Mouse (Mus musculus) bone marrow macrophage, adult 2 months (primary cell): ENCODE data around the gene Phactr1. TPM values are rescaled to one million over a fixed set of nuclear protein-coding genes. Genes with fewer than 3 reads are reported as not detected.

Experiments used
- H3K27ac ChIP-seq: 2 replicates; pipeline ENCODE4 v1.5.1; 2012; ENCODE audit warnings: low read depth, low read length; ENCODE audit not compliant: insufficient read depth
- H3K4me1 ChIP-seq: 2 replicates; pipeline ENCODE4 v1.6.1; 2012; ENCODE audit warnings: low read length; ENCODE audit not compliant: control insufficient read depth, insufficient read depth
- H3K4me3 ChIP-seq: 2 replicates; pipeline ENCODE4 v1.5.1; 2012; ENCODE audit warnings: mild to moderate bottlenecking, low read length, moderate library complexity; ENCODE audit not compliant: insufficient read depth
- CTCF ChIP-seq: IDR thresholded peaks from 2 replicates; pipeline ENCODE4 v1.5.1; 2012; ENCODE audit warnings: low read depth, mild to moderate bottlenecking, low read length, moderate library complexity
- POLR2A ChIP-seq: IDR thresholded peaks from 2 replicates; pipeline ENCODE4 v1.6.1; 2012; ENCODE audit warnings: mild to moderate bottlenecking, low read depth, low read length, borderline replicate concordance
- polyA plus RNA-seq: library from polyadenylated mRNA; stranded (reverse); fragments of >200 nt; gene quantifications from 2 replicates; pipeline ENCODE4 v1.2.4, GENCODE M21; 2012; ENCODE audit not compliant: missing spikeins, insufficient read depth, insufficient read length

The Phactr1 gene
- polyA plus RNA-seq, 1 experiment: 3.4 TPM

DNA sequence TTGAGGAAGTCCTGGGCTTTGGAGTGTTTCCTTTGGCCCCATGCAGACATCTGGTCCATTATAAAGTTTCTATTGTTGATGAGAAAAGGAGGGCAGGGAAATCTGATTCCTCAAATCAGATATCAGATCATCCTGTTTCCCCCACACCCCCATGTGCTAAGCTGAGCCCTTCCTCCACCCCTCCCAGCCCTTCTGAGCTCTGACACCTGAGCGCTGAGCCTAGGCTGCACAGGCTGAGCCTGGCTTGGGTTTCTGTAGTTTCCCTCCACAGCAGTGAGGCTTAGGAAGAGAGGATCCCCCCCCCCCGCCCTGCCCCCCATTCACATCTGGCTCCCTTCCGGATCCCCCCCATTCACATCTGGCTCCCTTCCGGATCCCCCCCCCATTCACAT is 444.3 kb downstream of the Phactr1 start:
- TF ChIP-seq CTCF: no peak
- TF ChIP-seq POLR2A: no peak
- Histone ChIP-seq H3K4me1 (no peaks in the 10 kb centered on the region), H3K4me3 (no peak overlapping the region), H3K27ac (no peak overlapping the region)

DNA sequence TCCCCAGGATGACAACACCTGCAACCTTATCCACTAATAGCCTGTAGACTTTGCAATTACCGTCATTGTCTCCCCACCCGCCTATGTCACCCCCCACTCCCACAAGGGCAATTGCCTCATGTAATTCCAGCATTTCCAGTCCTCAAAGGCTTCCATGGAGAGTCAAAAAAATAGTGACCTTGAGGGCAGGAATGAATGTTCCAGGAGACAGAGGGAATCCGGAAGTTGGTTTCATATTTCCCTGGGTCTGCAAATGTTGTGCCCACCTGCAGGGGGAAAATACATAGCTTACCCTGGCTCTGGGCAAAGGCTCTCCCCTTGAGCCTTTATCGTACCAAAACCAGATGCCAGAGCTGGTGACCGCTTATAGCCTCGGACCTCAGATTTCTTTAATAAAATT is 449.7 kb downstream of the Phactr1 start:
- no peaks in the 10 kb centered on the region for H3K4me1 ChIP-seq
- no peak for TF ChIP-seq CTCF
- no peak for TF ChIP-seq POLR2A
- H3K27ac ChIP-seq: no peak overlapping the region
- no peak overlapping the region for H3K4me3 ChIP-seq

DNA sequence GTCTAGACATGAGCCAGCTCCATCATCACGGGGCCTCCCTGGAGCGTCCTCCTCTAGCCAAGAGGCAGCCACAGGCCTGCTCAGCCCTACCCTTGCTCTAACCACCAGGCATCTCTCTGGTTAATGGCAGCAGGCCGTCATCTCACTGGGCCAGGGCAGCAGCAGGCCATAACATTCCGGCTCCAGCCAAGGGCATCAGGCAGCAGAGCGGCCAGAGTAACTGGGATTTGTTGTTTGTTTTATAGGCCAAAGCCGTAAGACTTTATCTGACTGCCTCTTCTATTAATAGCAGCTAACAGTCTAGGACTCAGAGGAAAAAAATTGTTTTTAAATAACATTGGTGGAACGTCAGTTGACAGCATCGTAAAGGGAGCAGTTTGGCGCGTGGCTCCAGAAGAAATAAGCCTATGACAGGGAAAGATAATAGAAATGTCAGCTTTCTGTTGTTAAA is 451.3 kb downstream of the Phactr1 start:
- H3K4me1 ChIP-seq: no peaks in the 10 kb centered on the region
- no peak for TF ChIP-seq POLR2A
- TF ChIP-seq CTCF: no peak
- H3K4me3 ChIP-seq: no peak overlapping the region
- no peak overlapping the region for H3K27ac ChIP-seq

DNA sequence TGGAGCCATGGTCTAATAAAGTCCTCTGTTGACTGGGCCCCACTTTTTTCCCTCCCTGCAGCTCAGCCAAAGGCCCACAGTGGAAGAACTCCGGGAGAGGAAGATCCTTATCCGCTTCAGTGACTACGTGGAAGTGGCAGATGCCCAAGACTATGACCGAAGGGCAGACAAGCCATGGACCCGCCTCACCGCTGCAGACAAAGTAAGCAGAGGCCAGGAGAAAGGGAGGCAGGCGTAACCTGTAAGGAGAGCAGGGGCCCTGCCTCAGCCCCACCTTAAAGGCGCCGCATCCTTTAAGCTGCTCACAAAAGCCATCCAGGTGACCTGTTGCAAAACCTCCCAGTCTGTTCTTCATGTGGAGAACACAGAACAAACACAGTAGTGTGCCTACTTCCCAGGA is 452.4 kb downstream of the Phactr1 start:
- no peak overlapping the region for H3K4me3 ChIP-seq
- no peak for TF ChIP-seq POLR2A
- no peak for TF ChIP-seq CTCF
- H3K27ac ChIP-seq: no peak overlapping the region
- no peaks in the 10 kb centered on the region for H3K4me1 ChIP-seq

DNA sequence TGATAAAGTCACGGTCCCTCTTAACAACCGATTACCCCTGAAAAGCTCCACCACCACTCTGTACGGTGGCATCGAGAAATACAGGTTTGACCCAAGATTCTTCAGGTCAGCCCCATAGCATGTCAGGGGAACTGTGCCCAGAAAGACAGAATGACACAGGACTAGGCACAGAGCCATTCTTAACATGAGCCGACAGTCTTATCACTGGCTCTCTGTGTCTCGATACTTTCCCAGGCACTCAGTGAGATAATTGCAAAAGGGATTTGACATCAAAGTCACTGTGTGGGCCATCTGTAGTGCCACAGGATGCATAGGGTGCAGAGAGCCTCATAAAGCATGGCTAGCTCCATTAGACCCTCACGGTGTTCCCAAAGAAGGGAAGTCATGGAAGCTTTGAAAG is 453.0 kb downstream of the Phactr1 start:
- TF ChIP-seq CTCF (no peak), POLR2A (no peak)
- no peak overlapping the region for H3K27ac ChIP-seq
- H3K4me3 ChIP-seq: no peak overlapping the region
- no peaks in the 10 kb centered on the region for H3K4me1 ChIP-seq

DNA sequence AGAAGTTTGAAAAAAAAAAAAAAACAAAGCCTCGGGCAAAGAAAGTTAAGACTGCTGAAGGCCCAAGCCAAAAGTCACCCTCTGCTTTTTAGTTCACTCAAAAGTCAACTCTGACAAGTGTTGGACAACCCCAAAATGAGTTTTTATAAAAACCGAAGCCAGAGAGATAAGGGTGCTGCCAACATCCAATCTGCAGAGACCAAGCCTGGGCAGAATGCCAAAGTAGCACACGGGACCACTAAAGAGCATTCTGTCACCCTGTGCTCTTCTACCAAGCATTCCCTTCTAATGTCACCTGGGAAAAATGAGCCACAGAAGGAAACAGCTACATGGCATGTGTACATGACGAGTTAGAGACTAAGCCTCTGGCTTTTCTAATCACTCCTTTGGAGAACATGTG is 454.0 kb downstream of the Phactr1 start:
- no peak for TF ChIP-seq POLR2A
- Histone ChIP-seq H3K4me3 (no peak overlapping the region), H3K4me1 (no peaks in the 10 kb centered on the region), H3K27ac (no peak overlapping the region)

DNA sequence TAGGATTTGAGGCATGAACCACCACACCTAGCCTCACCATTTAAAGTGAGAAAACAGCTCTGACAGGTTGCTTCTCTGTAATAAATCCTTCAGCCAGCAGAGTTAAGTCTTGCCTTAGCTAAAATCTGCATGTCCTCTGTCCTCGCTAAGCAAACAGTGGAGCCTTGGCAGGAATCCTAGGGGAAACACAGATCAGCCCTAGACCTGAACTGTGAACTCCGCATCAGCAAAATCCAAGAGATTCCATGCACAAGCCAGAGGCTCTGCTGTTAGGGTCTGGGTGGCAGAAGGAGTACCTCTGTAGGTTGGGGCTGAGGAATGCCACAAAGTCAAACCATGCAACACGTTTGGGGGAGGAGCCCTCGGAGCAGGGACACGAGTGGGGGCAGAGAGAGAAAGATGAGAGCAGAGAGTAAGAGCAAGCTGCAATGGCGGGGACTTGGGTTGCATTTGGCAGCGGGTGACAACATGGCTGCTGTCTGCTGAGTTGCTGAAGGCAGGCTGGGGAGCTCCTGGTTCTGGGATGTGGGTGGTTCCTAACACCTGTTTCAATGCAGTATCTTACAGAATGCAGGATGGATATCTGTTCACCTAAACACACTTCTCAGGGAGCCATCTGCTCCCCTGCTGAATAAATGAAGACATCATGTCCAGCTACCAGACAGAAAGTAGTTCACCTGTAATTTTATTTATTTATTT is 464.4 kb downstream of the Phactr1 start:
- no peak overlapping the region for H3K4me3 ChIP-seq
- H3K4me1 ChIP-seq: peaks cover 7% of the 10 kb centered on the region
- TF ChIP-seq CTCF (no peak), POLR2A (no peak)

DNA sequence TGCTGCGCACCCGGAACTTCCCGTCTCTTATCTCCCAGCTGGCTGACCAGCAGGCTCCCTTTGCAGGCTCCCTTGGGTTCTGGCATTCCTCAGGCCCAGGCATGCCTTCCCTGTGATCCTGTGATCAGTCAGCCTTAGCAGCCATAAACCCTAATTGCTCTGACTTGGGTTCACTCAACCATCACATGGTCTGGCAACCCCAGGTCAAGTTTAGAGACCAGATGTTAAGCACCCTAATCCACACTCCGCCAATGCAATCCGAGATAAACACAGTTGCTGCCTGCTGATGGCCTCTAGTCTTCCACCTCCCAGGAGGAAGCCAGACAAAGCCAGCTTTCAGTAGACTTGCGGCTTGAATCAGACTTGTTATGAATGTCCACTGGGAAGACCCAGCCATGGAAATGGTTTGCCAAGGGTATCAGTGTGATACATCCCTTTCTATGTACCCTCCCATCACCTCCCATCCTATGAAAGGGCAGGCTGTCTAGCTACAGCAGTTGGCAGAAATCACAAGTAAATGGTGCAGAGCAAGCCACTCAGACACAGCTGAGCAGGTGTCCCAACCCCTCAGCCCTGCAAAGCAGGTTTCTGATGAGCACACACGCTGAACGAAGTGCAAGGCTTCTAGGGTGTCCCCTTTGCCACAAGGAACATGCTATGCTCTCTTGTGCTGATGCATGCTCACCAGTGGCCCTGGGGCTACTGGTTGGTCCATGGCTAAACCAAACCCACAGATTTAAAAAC is 466.3 kb downstream of the Phactr1 start:
- TF ChIP-seq POLR2A: no peak
- TF ChIP-seq CTCF: no peak
- no peak overlapping the region for H3K4me3 ChIP-seq
- H3K27ac ChIP-seq: no peak overlapping the region

More for the DNA sequence above, 464.4 kb downstream of the Phactr1 start:
- no peak overlapping the region for H3K27ac ChIP-seq

DNA sequence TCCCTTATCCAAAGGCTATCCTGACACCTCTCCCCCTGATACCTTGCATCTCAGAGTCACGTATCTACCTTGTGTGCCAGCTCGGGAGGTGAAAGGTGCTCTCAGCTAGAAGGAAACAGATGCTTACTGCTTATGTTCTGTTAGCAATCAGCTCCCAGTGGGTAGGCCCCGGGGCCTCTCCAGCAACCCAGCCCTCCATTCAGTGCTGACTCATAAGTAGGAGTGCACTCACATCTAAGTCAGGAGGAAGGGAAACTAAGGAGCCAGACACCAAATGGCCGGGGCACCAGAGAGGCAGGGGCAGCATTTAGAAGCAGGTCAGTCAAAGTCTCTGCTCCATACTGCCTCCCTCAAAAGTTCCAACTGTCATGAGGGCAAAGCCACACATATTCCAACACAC is 468.3 kb downstream of the Phactr1 start:
- Histone ChIP-seq H3K27ac (no peak overlapping the region), H3K4me3 (no peak overlapping the region), H3K4me1 (peaks cover 7% of the 10 kb centered on the region)
- TF ChIP-seq POLR2A: no peak
- no peak for TF ChIP-seq CTCF

More for the DNA sequence above, 466.3 kb downstream of the Phactr1 start:
- peaks cover 7% of the 10 kb centered on the region for H3K4me1 ChIP-seq

DNA sequence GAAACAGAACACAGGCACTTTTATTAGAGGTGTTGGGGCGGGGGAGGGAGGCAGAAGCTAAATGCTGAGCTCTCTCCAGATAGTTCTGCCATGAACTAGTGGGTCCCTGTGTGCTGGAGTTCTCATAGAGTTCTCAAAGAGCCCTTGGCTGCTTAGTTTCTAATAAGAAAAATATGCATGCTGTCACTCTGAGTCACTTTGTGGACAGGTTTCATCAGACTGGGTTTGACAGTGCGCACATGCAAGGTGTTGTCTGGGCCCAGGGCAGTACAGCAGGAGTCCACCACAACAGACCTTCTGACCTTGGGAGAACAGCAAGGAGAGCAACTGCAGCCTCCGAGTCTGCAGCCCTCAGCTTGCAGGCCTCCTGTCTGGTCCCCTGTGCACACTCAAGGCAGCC is 469.2 kb downstream of the Phactr1 start:
- Histone ChIP-seq H3K27ac (no peak overlapping the region), H3K4me1 (peaks cover 7% of the 10 kb centered on the region), H3K4me3 (no peak overlapping the region)
- TF ChIP-seq CTCF: no peak
- TF ChIP-seq POLR2A: no peak
